Mouse (Mus musculus) forebrain, postnatal 0 days (tissue): ENCODE data around the gene Ppp1r13l. TPM values are rescaled to one million over a fixed set of nuclear protein-coding genes. Genes with fewer than 3 reads are reported as not detected.

Experiments
- ATAC-seq: fragments of 200-750 bp; cut with Nextera tagmentation; 2 replicates; pipeline ENCODE4 v1.8.0; 2017; ENCODE audit warnings: mild to moderate bottlenecking, moderate library complexity
- DNase-seq: peaks from one replicate; pipeline ENCODE4 v3.0.0-alpha.2; 2015
- H3K27ac ChIP-seq: fragments of 300-500 bp; sonication (generic); 2 replicates; pipeline ENCODE4 v1.5.1; 2014; ENCODE audit warnings: low read depth, mild to moderate bottlenecking, antibody characterized with exemption, low read length, moderate library complexity, mixed read lengths
- H3K27me3 ChIP-seq: fragments of 300-500 bp; sonication (generic); 2 replicates; pipeline ENCODE4 v1.6.1; 2014; ENCODE audit warnings: mild to moderate bottlenecking, low read length, mixed read lengths; ENCODE audit not compliant: insufficient read depth
- H3K36me3 ChIP-seq: fragments of 300-500 bp; sonication (generic); 2 replicates; pipeline ENCODE4 v1.6.1; 2014; ENCODE audit warnings: mild to moderate bottlenecking, moderate library complexity; ENCODE audit not compliant: insufficient read depth
- H3K4me1 ChIP-seq: fragments of 300-500 bp; sonication (generic); 2 replicates; pipeline ENCODE4 v1.6.1; 2014; ENCODE audit warnings: antibody characterized with exemption; ENCODE audit not compliant: insufficient read depth
- H3K4me2 ChIP-seq: fragments of 300-500 bp; sonication (generic); 2 replicates; pipeline ENCODE4 v1.6.1; 2014; ENCODE audit warnings: low read depth, mild to moderate bottlenecking, moderate library complexity
- H3K4me3 ChIP-seq: fragments of 300-500 bp; sonication (generic); 2 replicates; pipeline ENCODE4 v1.5.1; 2014; ENCODE audit warnings: low read depth, low read length, mixed read lengths
- H3K9ac ChIP-seq: fragments of 300-500 bp; sonication (generic); 2 replicates; pipeline ENCODE4 v1.6.1; 2014; ENCODE audit warnings: mild to moderate bottlenecking
- H3K9me3 ChIP-seq: fragments of 300-500 bp; sonication (generic); 2 replicates; pipeline ENCODE4 v1.6.1; 2016; ENCODE audit warnings: low read length
- CTCF ChIP-seq: sonication (generic); IDR thresholded peaks from 2 replicates; pipeline ENCODE4 v1.5.1; 2016; ENCODE audit warnings: antibody characterized with exemption, control low read depth, low read depth
- WGBS: fragments of 180-500 bp; shearing (Covaris S2); extraction: QIAGEN DNeasy Blood & Tissue Kit; methylation state at CpG from one replicate; pipeline ENCODE4 v1.1.7; 2014; 5-methylcytosine and 5-hydroxymethylcytosine counted together
- polyA plus RNA-seq: library from polyadenylated mRNA; unstranded; fragments of >200 nt; fragmentation: Nextera tagmentation; extraction: Ambion mirVana; gene quantifications from 2 replicates; pipeline ENCODE4 v1.2.1, GENCODE M21; 2015
- total RNA-seq: library from RNA; depleted of rRNA; stranded (reverse); fragments of >200 nt; gene quantifications from 2 replicates; pipeline ENCODE4 v1.2.3, GENCODE M21; 2014

Ppp1r13l gene
- total and polyA plus RNA-seq, 2 experiments from 2014 or later: 0.76 to 2.0 TPM

DNA sequence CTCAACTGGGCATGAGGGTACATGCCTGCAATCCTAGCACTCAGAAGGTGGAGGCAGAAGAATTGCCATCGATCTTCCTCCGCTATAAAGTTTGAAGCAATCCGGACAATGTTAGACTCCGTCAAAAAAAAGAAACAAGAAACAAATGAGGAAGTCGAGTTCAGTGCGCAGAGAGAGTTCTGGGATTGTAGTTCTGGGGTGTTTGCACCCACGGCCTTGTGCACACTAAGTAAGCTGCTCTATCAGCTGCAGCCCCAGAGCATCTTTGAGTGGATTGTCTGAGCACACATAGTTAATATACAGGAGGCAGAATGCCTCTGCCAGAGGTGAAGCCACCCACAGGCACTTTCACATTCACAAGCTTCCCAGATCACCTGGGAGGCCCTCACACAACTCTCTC, 40.9 kb upstream of the Ppp1r13l start:
- Histone ChIP-seq H3K27me3 (no peaks in the 10 kb centered on the region), H3K36me3 (no peaks in the 10 kb centered on the region), H3K4me1 (peaks cover 7% of the 10 kb centered on the region; the same call in 1 of the 2 replicates), H3K4me3 (no peak overlapping the region), H3K9ac (no peak overlapping the region), H3K27ac (no peak overlapping the region), H3K9me3 (no peaks in the 10 kb centered on the region), H3K4me2 (no peak overlapping the region)
- WGBS: 82% methylated on average over 7 of the region's 7 CpGs
- ATAC-seq: no peak
- no peak for DNase-seq
- TF ChIP-seq CTCF: no peak

- Histone ChIP-seq H3K4me3 (peak overlapping the region; percentile 65), H3K4me2 (peak overlapping the region; percentile 82), H3K4me1 (peaks cover 7% of the 10 kb centered on the region; the same call in 1 of the 2 replicates), H3K27ac (peak overlapping the region; percentile 62), H3K9ac (peak overlapping the region; percentile 58), H3K36me3 (no peaks in the 10 kb centered on the region), H3K9me3 (no peaks in the 10 kb centered on the region), H3K27me3 (no peaks in the 10 kb centered on the region)
- peak; percentile 57 for ATAC-seq
- DNase-seq: no peak
- WGBS: 15% methylated on average over 9 of the region's 9 CpGs
- TF ChIP-seq CTCF: no peak
Observed at GRCm38 (mm10) chr7:19319458-19319857, 40.1 kb upstream of the Ppp1r13l start.

- Histone ChIP-seq H3K36me3 (no peaks in the 10 kb centered on the region), H3K4me3 (peak overlapping the region; percentile 65), H3K9me3 (no peaks in the 10 kb centered on the region), H3K4me2 (peak overlapping the region; percentile 82), H3K27ac (peak overlapping the region; percentile 62), H3K4me1 (peaks cover 7% of the 10 kb centered on the region; the same call in 1 of the 2 replicates), H3K9ac (peak overlapping the region; percentile 58), H3K27me3 (no peaks in the 10 kb centered on the region)
- peak; percentile 99 for ATAC-seq
- under 1% methylated on average over 41 of the region's 41 CpGs for WGBS
- TF ChIP-seq CTCF: peak; percentile 34; the same call in 1 of the 2 replicates
- peak; percentile 98 for DNase-seq
Observed at GRCm38 (mm10) chr7:19319906-19320305, 39.6 kb upstream of the Ppp1r13l start.

DNA sequence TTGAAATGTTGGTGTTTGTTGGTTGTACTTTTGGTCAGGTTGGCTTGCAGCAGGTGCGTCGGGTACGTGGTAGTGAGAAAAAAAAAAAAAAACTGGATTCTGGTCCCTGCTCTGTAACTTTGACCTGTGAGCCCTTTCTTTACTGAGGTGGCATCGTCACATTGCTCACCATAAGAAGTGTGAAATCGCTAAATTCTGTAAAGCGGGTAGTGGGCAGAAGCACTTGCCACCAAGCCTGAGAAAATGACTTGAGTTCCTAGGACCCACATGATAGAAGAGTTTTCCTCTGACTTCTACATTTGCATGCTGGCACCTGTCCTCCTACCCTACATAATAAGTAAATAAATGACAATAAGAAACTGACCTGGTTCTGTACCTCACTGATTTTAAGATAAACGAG, 38.9 kb upstream of the Ppp1r13l start:
- Histone ChIP-seq H3K4me3 (peak overlapping the region; percentile 65; the same call in 1 of the 2 replicates), H3K27ac (no peak overlapping the region; the same call in 1 of the 2 replicates), H3K9ac (no peak overlapping the region), H3K4me1 (peaks cover 7% of the 10 kb centered on the region; the same call in 1 of the 2 replicates), H3K36me3 (no peaks in the 10 kb centered on the region), H3K27me3 (no peaks in the 10 kb centered on the region), H3K9me3 (no peaks in the 10 kb centered on the region), H3K4me2 (peak overlapping the region; percentile 82)
- no peak for TF ChIP-seq CTCF
- no peak for ATAC-seq
- DNase-seq: no peak
- 46% methylated on average over 7 of the region's 7 CpGs for WGBS

DNA sequence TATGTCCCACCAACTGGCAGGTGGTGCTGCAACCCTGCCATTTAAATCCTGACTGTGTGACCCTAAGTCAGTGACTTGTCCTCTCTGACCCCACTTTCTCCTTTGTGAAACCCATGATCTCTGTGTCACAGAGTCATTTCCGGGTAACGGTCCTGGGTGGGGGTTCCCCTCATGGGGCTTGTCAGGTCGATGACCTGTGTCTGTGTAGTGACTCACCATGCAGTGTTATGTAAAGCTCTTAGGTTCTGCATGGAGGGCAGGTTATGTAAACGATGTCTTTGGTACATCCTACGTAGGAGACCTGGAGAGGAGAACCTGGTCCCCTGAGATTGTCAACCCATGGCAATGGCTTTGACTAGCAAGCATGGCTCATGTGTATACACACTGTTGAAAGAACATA, 38.1 kb upstream of the Ppp1r13l start:
- no peak overlapping the region for H3K4me2 ChIP-seq
- no peaks in the 10 kb centered on the region for H3K27me3 ChIP-seq
- TF ChIP-seq CTCF: no peak
- ATAC-seq (no peak), DNase-seq (no peak)
- no peak overlapping the region for H3K4me3 ChIP-seq
- no peak overlapping the region for H3K27ac ChIP-seq
- no peaks in the 10 kb centered on the region for H3K9me3 ChIP-seq
- WGBS: 76% methylated on average over 5 of the region's 5 CpGs
- H3K36me3 ChIP-seq: no peaks in the 10 kb centered on the region
- no peak overlapping the region for H3K9ac ChIP-seq
- H3K4me1 ChIP-seq: peaks cover 11% of the 10 kb centered on the region; the same call in 1 of the 2 replicates

GRCm38 (mm10) chr7:19322489-19322888, 37.1 kb upstream of the Ppp1r13l start:
- 66% methylated on average over 9 of the region's 9 CpGs for WGBS
- H3K4me1 ChIP-seq: peaks cover 20% of the 10 kb centered on the region; the same call in 1 of the 2 replicates
- DNase-seq: no peak
- H3K36me3 ChIP-seq: no peaks in the 10 kb centered on the region
- TF ChIP-seq CTCF: no peak
- no peak overlapping the region for H3K27ac ChIP-seq
- no peak overlapping the region for H3K4me3 ChIP-seq
- no peaks in the 10 kb centered on the region for H3K27me3 ChIP-seq
- H3K9ac ChIP-seq: no peak overlapping the region
- no peaks in the 10 kb centered on the region for H3K9me3 ChIP-seq
- no peak for ATAC-seq
- no peak overlapping the region for H3K4me2 ChIP-seq

GRCm38 (mm10) chr7:19324221-19324620, 35.3 kb upstream of the Ppp1r13l start:
- no peak overlapping the region for H3K9ac ChIP-seq
- peaks cover 23% of the 10 kb centered on the region; the same call in 1 of the 2 replicates for H3K4me1 ChIP-seq
- no peak overlapping the region for H3K4me2 ChIP-seq
- H3K27me3 ChIP-seq: no peaks in the 10 kb centered on the region
- no peak for DNase-seq
- H3K27ac ChIP-seq: no peak overlapping the region
- WGBS: 85% methylated on average over 11 of the region's 11 CpGs
- TF ChIP-seq CTCF: no peak
- no peak overlapping the region for H3K4me3 ChIP-seq
- H3K36me3 ChIP-seq: no peaks in the 10 kb centered on the region
- H3K9me3 ChIP-seq: no peaks in the 10 kb centered on the region
- ATAC-seq: no peak
